Mouse (Mus musculus) hindbrain, embryonic 16.5 days (tissue): Measurements from ENCODE around the gene Plppr3. TPM values are rescaled to one million over a fixed set of nuclear protein-coding genes. Genes with fewer than 3 reads are reported as not detected.

Experiments
- ATAC-seq: fragments of 200-750 bp; cut with Nextera tagmentation; 2 replicates; pipeline ENCODE4 v1.8.0; 2017; ENCODE audit warnings: moderate TSS enrichment, moderate library complexity
- H3K27ac ChIP-seq: fragments of 300-500 bp; sonication (generic); 2 replicates; pipeline ENCODE4 v1.5.1; 2014; ENCODE audit warnings: low read depth, mild to moderate bottlenecking, control low read depth, low read length, moderate library complexity
- H3K27me3 ChIP-seq: fragments of 300-500 bp; sonication (generic); replicated peaks from 2 replicates; pipeline ENCODE4 v1.6.1; 2014; ENCODE audit warnings: low read length; ENCODE audit not compliant: control insufficient read depth, insufficient read depth
- H3K36me3 ChIP-seq: fragments of 300-500 bp; sonication (generic); 2 replicates; pipeline ENCODE4 v1.6.1; 2014; ENCODE audit warnings: mild to moderate bottlenecking, low read length, moderate library complexity, mixed read lengths; ENCODE audit not compliant: control insufficient read depth, insufficient read depth
- H3K4me1 ChIP-seq: fragments of 300-500 bp; sonication (generic); 2 replicates; pipeline ENCODE4 v1.6.1; 2014; ENCODE audit warnings: low read depth, low read length; ENCODE audit not compliant: control insufficient read depth, insufficient read depth
- H3K4me2 ChIP-seq: fragments of 300-500 bp; sonication (generic); 2 replicates; pipeline ENCODE4 v1.6.1; 2014; ENCODE audit warnings: mild to moderate bottlenecking, low read length, control low read depth, moderate library complexity
- H3K4me3 ChIP-seq: fragments of 300-500 bp; sonication (generic); 2 replicates; pipeline ENCODE4 v1.5.1; 2014; ENCODE audit warnings: mild to moderate bottlenecking, low read length, control low read depth, moderate library complexity
- H3K9ac ChIP-seq: fragments of 300-500 bp; sonication (generic); 2 replicates; pipeline ENCODE4 v1.6.1; 2014; ENCODE audit warnings: low read depth, mild to moderate bottlenecking, control low read depth, low read length, moderate library complexity
- H3K9me3 ChIP-seq: fragments of 300-500 bp; sonication (generic); 2 replicates; pipeline ENCODE4 v1.6.1; 2014; ENCODE audit warnings: mild to moderate bottlenecking, low read length, moderate library complexity; ENCODE audit not compliant: control insufficient read depth
- WGBS: fragments of 180-500 bp; shearing (Covaris S2); extraction: QIAGEN DNeasy Blood & Tissue Kit; methylation state at CpG from one replicate; pipeline ENCODE4 v1.1.7; 2014; 5-methylcytosine and 5-hydroxymethylcytosine counted together
- polyA plus RNA-seq: library from polyadenylated mRNA; unstranded; fragments of >200 nt; fragmentation: Nextera tagmentation; extraction: Ambion mirVana; gene quantifications from 2 replicates; pipeline ENCODE4 v1.2.1, GENCODE M21; 2015

The Plppr3 gene
- polyA plus RNA-seq, 1 experiment from 2014 or later: 387 TPM

DNA sequence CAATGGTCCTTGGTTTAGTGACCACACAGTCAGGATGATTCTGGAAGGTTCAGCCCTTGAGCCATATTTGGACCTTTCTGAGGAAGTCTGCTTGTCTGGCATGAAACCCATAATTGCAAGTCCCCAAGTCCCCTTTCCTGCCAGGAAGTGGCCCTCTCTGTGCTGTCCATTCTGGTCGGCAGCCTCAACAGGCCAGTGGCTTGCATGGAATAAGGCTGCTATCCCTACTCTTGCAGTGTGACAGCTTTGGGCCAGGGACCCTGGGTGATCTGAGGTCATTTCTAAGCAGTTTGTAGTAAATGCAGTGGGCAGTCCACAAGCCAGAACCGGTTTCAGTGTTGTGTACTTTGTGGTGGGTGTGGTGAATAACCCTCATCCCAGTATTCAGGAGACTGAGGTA lies 36.3 kb downstream of the Plppr3 start:
- no peak for ATAC-seq
- Histone ChIP-seq H3K4me2 (no peak overlapping the region), H3K27me3 (no peaks in the 10 kb centered on the region), H3K9ac (no peak overlapping the region), H3K27ac (no peak overlapping the region), H3K4me1 (peaks cover 8% of the 10 kb centered on the region), H3K9me3 (no peaks in the 10 kb centered on the region), H3K36me3 (no peaks in the 10 kb centered on the region), H3K4me3 (no peak overlapping the region)
- 82% methylated on average over 2 of the region's 2 CpGs for WGBS

- no peak overlapping the region for H3K9ac ChIP-seq
- no peak for ATAC-seq
- peaks cover 8% of the 10 kb centered on the region for H3K4me1 ChIP-seq
- no peaks in the 10 kb centered on the region for H3K27me3 ChIP-seq
- no peak overlapping the region for H3K4me3 ChIP-seq
- H3K36me3 ChIP-seq: no peaks in the 10 kb centered on the region
- H3K4me2 ChIP-seq: no peak overlapping the region
- H3K9me3 ChIP-seq: no peaks in the 10 kb centered on the region
- WGBS: 94% methylated on average over 3 of the region's 3 CpGs
- no peak overlapping the region for H3K27ac ChIP-seq
Observed at GRCm38 (mm10) chr10:79836918-79837317, 37.5 kb downstream of the Plppr3 start.

- Histone ChIP-seq H3K27ac (no peak overlapping the region), H3K9ac (no peak overlapping the region), H3K27me3 (no peaks in the 10 kb centered on the region), H3K4me2 (no peak overlapping the region), H3K4me3 (no peak overlapping the region), H3K9me3 (no peaks in the 10 kb centered on the region), H3K36me3 (no peaks in the 10 kb centered on the region), H3K4me1 (peaks cover 2% of the 10 kb centered on the region)
- peak; percentile 59; the same call in 1 of the 2 replicates for ATAC-seq
- 22% methylated on average over 9 of the region's 9 CpGs for WGBS
Observed at GRCm38 (mm10) chr10:79834769-79835398, 39.5 kb downstream of the Plppr3 start.

GRCm38 (mm10) chr10:79832786-79833181 lies 41.6 kb downstream of the Plppr3 start:
- Histone ChIP-seq H3K27ac (no peak overlapping the region), H3K36me3 (no peaks in the 10 kb centered on the region), H3K9ac (no peak overlapping the region), H3K4me1 (peaks cover 2% of the 10 kb centered on the region), H3K9me3 (no peaks in the 10 kb centered on the region), H3K27me3 (no peaks in the 10 kb centered on the region), H3K4me3 (no peak overlapping the region), H3K4me2 (no peak overlapping the region)
- no peak for ATAC-seq
- 79% methylated on average over 9 of the region's 9 CpGs for WGBS

DNA sequence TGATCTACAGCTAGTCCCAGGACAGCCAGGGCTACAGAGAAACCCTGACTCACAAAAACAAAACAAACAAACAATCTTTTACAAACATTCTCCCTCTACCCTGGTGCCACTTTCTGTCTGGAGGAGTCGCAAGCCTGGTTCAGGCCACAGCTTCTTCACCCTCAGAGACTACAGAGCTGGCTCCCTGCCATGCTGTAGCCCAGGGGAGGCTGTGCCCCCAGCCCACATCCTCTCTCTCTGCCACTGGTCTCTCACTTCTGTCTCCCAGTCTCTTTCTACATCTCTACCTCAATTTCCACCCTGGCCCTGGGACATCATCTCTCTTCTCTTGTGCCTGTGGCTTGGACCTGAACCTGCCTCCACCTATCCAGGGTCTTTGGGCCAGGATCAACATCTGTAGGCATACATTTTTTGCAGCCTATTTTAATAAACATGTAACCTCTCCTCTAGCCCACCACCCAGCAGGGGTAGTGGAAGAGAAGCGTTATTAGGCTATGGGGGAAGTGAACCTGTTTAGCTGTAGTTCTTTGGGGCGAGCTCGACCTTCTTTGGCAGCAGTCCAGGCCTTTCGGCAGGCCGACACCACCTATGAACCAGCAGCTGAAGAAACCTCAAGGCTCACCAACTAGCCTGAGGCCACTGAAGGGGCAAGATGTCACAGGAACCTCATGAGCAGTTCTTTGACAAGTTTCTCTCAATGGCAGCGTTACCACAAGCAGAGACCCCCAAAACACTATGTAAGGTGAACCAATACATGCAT lies 42.2 kb downstream of the Plppr3 start:
- no peak overlapping the region for H3K9ac ChIP-seq
- no peaks in the 10 kb centered on the region for H3K27me3 ChIP-seq
- no peak overlapping the region for H3K27ac ChIP-seq
- WGBS: 75% methylated on average over 7 of the region's 7 CpGs
- no peak for ATAC-seq
- H3K9me3 ChIP-seq: no peaks in the 10 kb centered on the region
- H3K4me3 ChIP-seq: no peak overlapping the region
- peaks cover 2% of the 10 kb centered on the region for H3K4me1 ChIP-seq
- no peaks in the 10 kb centered on the region for H3K36me3 ChIP-seq
- no peak overlapping the region for H3K4me2 ChIP-seq

- Histone ChIP-seq H3K27me3 (no peaks in the 10 kb centered on the region), H3K27ac (no peak overlapping the region), H3K36me3 (no peaks in the 10 kb centered on the region), H3K9ac (no peak overlapping the region), H3K4me1 (peaks cover 2% of the 10 kb centered on the region), H3K4me3 (no peak overlapping the region), H3K4me2 (no peak overlapping the region), H3K9me3 (no peaks in the 10 kb centered on the region)
- WGBS: 90% methylated on average over 3 of the region's 3 CpGs
- no peak for ATAC-seq
Observed at GRCm38 (mm10) chr10:79831583-79831982, 42.9 kb downstream of the Plppr3 start.

- Histone ChIP-seq H3K27ac (no peak overlapping the region), H3K4me3 (no peak overlapping the region), H3K36me3 (peaks cover 11% of the 10 kb centered on the region), H3K4me1 (no peaks in the 10 kb centered on the region), H3K9ac (no peak overlapping the region), H3K27me3 (no peaks in the 10 kb centered on the region), H3K4me2 (no peak overlapping the region), H3K9me3 (no peaks in the 10 kb centered on the region)
- no peak for ATAC-seq
- WGBS: 77% methylated on average over 6 of the region's 6 CpGs
Observed at GRCm38 (mm10) chr10:79824413-79824812, 50.0 kb downstream of the Plppr3 start.

DNA sequence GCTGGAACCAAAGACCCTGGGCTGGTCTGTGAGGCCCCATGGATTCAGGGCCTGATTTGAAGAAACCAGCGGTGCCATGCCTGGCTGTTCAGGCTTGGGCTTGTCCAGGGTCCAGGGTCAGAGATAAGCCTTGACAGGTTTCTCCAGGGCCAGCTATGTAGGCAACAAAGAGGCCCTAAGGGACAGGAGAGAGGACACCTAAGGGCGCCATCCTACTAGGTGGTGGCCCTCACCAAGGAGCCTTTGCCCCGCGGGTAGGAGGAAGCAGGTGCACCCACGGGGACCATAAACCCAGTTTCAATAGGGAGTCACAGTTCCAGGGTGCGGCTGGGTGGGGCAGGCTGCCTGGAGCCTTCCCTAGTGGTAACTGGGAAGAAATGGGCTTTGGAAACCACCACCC lies 51.4 kb downstream of the Plppr3 start:
- 79% methylated on average over 6 of the region's 6 CpGs for WGBS
- Histone ChIP-seq H3K4me3 (no peak overlapping the region), H3K27ac (no peak overlapping the region), H3K4me1 (no peaks in the 10 kb centered on the region), H3K27me3 (no peaks in the 10 kb centered on the region), H3K9ac (no peak overlapping the region), H3K4me2 (no peak overlapping the region), H3K36me3 (peaks cover 14% of the 10 kb centered on the region), H3K9me3 (no peaks in the 10 kb centered on the region)
- no peak for ATAC-seq

GRCm38 (mm10) chr10:79822372-79822771 lies 52.1 kb downstream of the Plppr3 start:
- peak; percentile 19; the same call in 1 of the 2 replicates for ATAC-seq
- Histone ChIP-seq H3K9ac (0 out of 2 replicates have a peak overlapping the region, but pooled peaks have one; percentile 14), H3K27ac (no peak overlapping the region), H3K36me3 (peaks cover 14% of the 10 kb centered on the region), H3K27me3 (no peaks in the 10 kb centered on the region), H3K4me1 (no peaks in the 10 kb centered on the region), H3K4me2 (no peak overlapping the region), H3K4me3 (no peak overlapping the region), H3K9me3 (no peaks in the 10 kb centered on the region)
- 36% methylated on average over 13 of the region's 17 CpGs for WGBS
